Mouse (Mus musculus) liver, embryonic 13.5 days (tissue): ENCODE measurements around the gene Cfap61. TPM values are rescaled to one million over a fixed set of nuclear protein-coding genes. Genes with fewer than 3 reads are reported as not detected.
"Not testable (repeated sequence)": the region's sequence is repeated elsewhere in the genome, so short reads cannot be mapped to it uniquely, and the experiment has no call there.

Experiments
- ATAC-seq: fragments of 200-750 bp; cut with Nextera tagmentation; 2 replicates; pipeline ENCODE4 v1.8.0; 2017; ENCODE audit warnings: low read depth, mild to moderate bottlenecking, moderate number of reproducible peaks, moderate library complexity
- DNase-seq: peaks from one replicate; pipeline ENCODE4 v3.0.0; 2022
- H3K27ac ChIP-seq: fragments of 300-500 bp; sonication (generic); 2 replicates; pipeline ENCODE4 v1.5.1; 2015; ENCODE audit warnings: moderate library complexity, mild to moderate bottlenecking, inconsistent platforms
- H3K27me3 ChIP-seq: fragments of 300-500 bp; sonication (generic); 2 replicates; pipeline ENCODE4 v1.6.1; 2015; ENCODE audit warnings: mild to moderate bottlenecking, inconsistent platforms
- H3K36me3 ChIP-seq: fragments of 300-500 bp; sonication (generic); 2 replicates; pipeline ENCODE4 v1.6.1; 2015; ENCODE audit warnings: mild to moderate bottlenecking, inconsistent platforms
- H3K4me1 ChIP-seq: fragments of 300-500 bp; sonication (generic); replicated peaks from 2 replicates; pipeline ENCODE4 v1.6.1; 2015; ENCODE audit warnings: inconsistent platforms
- H3K4me2 ChIP-seq: fragments of 300-500 bp; sonication (generic); 2 replicates; pipeline ENCODE4 v1.6.1; 2015; ENCODE audit warnings: inconsistent platforms, mild to moderate bottlenecking, moderate library complexity
- H3K4me3 ChIP-seq: fragments of 300-500 bp; sonication (generic); replicated peaks from 2 replicates; pipeline ENCODE4 v1.5.1; 2015; ENCODE audit warnings: mild to moderate bottlenecking, inconsistent platforms
- H3K9ac ChIP-seq: fragments of 300-500 bp; sonication (generic); 2 replicates; pipeline ENCODE4 v1.6.1; 2015; ENCODE audit warnings: mild to moderate bottlenecking, inconsistent platforms
- H3K9me3 ChIP-seq: fragments of 300-500 bp; sonication (generic); replicated peaks from 2 replicates; pipeline ENCODE4 v1.6.1; 2016; ENCODE audit warnings: inconsistent platforms
- WGBS: fragments of 180-500 bp; shearing (Covaris S2); methylation state at CpG from one replicate; pipeline ENCODE4 v1.1.7; 2015; ENCODE audit not compliant: insufficient replicate concordance; 5-methylcytosine and 5-hydroxymethylcytosine counted together
- polyA plus RNA-seq: library from polyadenylated mRNA; unstranded; fragments of >200 nt; fragmentation: Nextera tagmentation; extraction: Ambion mirVana; gene quantifications from 2 replicates; pipeline ENCODE4 v1.2.1, GENCODE M21; 2015

Cfap61 gene
- polyA plus RNA-seq = 0.10 and 0.17 TPM in 2 replicates

DNA sequence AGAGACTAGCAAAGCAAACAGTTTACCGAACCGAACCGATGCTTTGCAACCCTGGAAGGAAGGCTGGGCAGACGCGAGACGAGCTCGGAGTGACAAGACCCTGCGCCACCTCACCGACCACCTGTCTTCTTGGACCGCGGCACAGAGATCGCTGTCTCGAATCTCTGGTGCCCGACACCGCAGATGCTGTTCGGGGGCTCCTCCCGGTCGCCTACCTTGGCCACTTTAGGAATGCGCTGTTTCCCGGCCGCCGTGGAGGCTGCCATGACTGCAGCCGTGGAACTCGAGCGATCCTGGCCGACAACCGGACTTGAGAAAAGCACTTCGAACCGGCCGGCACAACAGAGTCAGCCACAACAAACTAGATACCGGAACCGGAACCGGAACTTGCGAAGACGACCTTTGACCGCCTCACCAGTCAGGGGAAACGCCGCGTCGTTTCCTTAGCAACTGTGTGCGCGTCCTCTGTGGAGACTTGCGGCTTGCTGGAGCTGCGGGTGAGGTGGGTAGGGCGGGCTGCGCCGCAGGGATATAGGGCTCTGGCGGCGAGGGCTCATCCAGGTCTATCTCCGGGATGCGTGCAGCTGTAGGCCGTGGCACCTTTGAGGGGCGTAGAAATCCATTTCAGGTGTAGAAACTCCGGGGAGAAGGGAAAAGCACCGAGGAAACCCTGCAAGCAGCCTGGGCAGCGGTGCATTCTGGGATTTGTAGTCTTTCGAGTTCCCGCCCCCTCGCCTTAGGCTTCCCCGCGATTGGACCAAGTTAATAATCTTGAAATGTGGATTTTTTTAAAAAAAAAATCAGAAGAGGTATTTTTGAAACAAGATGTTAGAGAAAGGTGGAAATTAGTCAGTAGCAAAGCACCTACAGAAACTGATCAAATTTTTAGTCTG, at the start of gene Cfap61, which contains the start of gene Crnkl1:
Cfap61 (plus strand) TSS at position 446 of the 893 bp plus-strand sequence.
Crnkl1 (minus strand) TSS at position 676 of the 893 bp plus-strand sequence.
- Histone ChIP-seq H3K4me3 (peak within 1 kb of the TSS; percentile 93), H3K27me3 (no peaks in the 10 kb centered on the region), H3K36me3 (peaks cover 30% of the 10 kb centered on the region), H3K27ac (peak within 1 kb of the TSS; percentile 62), H3K4me2 (peak within 1 kb of the TSS; percentile 77), H3K9ac (peak within 1 kb of the TSS; percentile 82), H3K9me3 (no peaks in the 10 kb centered on the region), H3K4me1 (peaks cover 16% of the 10 kb centered on the region)
- DNase-seq = peak; percentile 83
- under 1% methylated on average over 61 of the region's 61 CpGs for WGBS
- ATAC-seq = peak; percentile 98

DNA sequence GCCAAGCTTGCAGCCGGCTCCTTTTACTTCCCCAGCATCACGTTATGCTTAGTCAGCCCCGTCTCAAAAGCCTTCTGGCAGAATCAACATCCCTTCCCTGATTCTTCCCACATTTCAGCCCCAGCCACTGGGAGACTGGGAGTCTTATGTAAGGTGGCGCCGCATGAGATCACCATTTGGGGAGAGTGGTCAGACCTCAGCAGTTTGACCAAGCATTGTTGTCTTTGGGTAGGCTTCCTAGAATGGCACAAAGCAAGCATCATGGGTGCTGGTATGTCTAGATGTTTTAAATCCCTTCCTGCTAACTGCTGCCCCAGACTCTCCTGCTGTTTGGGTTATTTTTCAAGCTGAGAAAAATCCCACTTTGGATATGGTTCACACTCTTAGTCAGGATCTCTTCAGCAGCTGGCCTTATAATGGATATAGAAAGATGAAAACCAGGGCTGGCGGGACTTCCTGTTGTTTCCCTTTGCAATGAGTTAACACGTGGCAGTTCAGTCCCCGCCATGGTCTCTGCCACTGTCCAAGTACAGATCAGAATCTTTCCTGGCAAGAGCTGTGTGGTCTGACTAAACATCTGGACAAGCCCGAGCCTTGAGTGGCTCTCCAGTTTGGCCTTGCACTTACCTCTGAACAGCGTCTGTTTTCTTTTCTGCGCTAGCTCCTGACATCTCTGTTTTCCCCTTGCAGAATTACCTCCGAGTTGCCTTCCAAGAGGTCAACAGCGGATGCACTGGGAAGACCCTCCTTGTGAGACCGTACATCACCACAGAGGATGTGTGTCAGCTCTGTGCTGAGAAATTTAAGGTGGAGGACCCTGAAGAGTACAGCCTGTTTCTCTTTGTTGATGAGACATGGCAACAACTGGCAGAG, 49.4 kb upstream of the Cfap61 start:
- no peak overlapping the region for H3K4me3 ChIP-seq
- no peaks in the 10 kb centered on the region for H3K36me3 ChIP-seq
- no peak overlapping the region for H3K4me2 ChIP-seq
- DNase-seq (no peak), ATAC-seq (no peak)
- H3K9ac ChIP-seq = no peak overlapping the region
- WGBS = 54% methylated on average over 14 of the region's 14 CpGs
- no peaks in the 10 kb centered on the region for H3K27me3 ChIP-seq
- peaks cover 15% of the 10 kb centered on the region; the same call in 1 of the 2 replicates for H3K4me1 ChIP-seq
- H3K9me3 ChIP-seq = no peaks in the 10 kb centered on the region; the same call in 1 of the 2 replicates
- peak overlapping the region; percentile 39; the same call in 1 of the 2 replicates for H3K27ac ChIP-seq

DNA sequence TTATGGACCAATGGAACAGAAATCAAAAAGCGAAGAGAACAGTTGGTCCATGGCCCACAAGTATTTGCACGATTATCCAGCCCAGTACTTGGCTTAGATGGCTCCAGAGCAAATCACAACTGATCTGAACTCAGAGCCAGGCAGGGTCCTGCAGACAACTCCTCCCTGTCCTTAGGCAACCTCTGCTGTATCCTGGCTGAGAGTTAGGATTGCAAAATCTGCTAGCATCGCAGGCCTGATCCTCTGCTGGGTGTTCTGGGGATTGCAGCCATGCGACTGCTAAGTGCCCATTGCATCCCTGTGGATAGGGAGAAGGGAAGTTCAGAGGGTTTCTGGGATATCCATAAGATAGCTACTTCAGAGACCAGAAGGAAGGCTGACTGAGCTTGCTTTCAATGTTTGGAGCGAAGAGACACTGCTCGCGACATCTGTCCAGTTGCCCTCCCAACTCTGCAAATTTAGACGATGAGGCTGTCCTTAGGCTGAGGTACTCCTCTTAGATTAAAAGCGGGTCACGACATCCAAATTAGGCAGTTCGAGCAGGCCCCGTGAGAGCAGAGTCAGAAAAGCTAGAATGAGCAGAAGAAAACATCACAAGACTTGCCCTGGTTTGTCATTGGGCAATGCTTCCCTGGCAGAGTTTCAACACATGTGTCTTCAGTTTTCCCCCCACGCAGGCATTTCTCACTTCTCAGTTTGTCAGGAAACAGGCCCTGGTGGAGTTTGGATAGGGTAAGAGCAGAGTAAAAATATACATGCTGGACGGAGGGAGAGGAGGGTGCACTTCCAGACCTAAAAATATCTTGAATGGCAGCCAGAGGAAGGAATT, 46.4 kb upstream of the Cfap61 start:
- no peak overlapping the region for H3K9ac ChIP-seq
- H3K36me3 ChIP-seq = no peaks in the 10 kb centered on the region
- H3K4me1 ChIP-seq = peaks cover 13% of the 10 kb centered on the region; the same call in 1 of the 2 replicates
- H3K4me2 ChIP-seq = no peak overlapping the region
- no peak overlapping the region for H3K4me3 ChIP-seq
- WGBS = 49% methylated on average over 14 of the region's 14 CpGs
- H3K27ac ChIP-seq = peak overlapping the region; percentile 69
- DNase-seq (no peak), ATAC-seq (peak; percentile 45)
- no peaks in the 10 kb centered on the region for H3K27me3 ChIP-seq
- H3K9me3 ChIP-seq = no peaks in the 10 kb centered on the region

DNA sequence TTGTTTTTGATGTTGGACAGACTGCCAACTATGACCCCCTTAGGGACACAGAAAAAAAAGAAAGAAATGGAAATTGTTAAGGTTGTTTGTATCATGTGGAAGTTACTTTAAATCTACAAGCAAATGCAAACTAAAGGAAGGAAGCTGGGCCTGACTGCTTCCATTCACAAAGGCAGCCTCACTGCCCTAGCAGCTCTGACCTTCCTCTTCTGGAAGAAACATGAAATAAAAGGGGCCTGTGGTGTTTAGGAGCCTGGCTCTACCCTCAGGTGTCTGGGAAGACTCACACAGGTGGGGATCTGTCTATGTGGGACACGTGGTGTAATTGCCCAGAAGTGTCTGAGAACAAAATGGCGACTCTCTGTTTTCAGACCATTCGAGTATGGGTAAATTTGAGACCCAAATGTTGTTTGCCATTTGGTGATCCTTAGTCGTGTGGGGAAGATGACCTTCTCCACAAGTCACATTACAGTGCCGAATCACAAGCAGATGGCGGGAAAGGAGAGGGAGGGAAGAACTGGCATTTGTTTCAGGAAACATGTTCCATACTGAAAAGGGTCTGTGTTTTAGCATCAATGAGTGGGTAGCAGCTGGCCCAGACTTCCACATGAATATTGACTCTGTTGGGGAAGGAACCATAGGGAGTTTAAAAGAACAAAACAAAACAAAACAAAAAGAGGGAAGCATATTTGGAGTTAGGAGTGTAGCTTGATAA, 45.7 kb upstream of the Cfap61 start:
- WGBS = 58% methylated on average over 6 of the region's 6 CpGs
- Histone ChIP-seq H3K27ac (peak overlapping the region; percentile 69), H3K4me3 (no peak overlapping the region), H3K4me2 (no peak overlapping the region), H3K4me1 (peaks cover 8% of the 10 kb centered on the region; the same call in 1 of the 2 replicates), H3K36me3 (no peaks in the 10 kb centered on the region), H3K9me3 (no peaks in the 10 kb centered on the region), H3K27me3 (no peaks in the 10 kb centered on the region), H3K9ac (no peak overlapping the region)
- DNase-seq (no peak), ATAC-seq (0 out of 2 replicates have a peak, but pooled peaks have one; percentile 20)

DNA sequence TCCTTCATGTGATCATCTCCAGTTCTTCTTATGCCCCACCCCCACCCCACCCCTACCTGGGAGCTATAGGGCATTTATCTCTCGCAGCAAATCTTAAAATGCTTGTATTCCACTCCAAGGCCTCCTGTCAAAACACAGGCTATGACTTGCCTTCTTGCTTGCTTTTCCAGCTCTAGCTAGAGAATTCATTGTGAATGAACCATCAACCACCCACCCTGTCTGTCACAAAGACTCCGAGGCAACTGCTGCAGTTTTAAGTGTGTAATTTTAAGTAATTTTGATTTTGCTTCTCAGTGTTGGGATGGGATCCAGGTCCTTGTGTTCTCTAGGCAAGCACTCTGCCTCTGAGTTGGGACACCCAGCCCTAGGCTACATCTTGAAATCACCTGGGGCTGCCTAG, 44.0 kb upstream of the Cfap61 start:
- ATAC-seq (no peak), DNase-seq (no peak)
- H3K27ac ChIP-seq = no peak overlapping the region
- no peak overlapping the region for H3K4me2 ChIP-seq
- H3K36me3 ChIP-seq = no peaks in the 10 kb centered on the region
- 60% methylated on average over 2 of the region's 2 CpGs for WGBS
- H3K9ac ChIP-seq = no peak overlapping the region
- H3K4me3 ChIP-seq = no peak overlapping the region
- H3K4me1 ChIP-seq = no peaks in the 10 kb centered on the region; the same call in 1 of the 2 replicates
- no peaks in the 10 kb centered on the region for H3K27me3 ChIP-seq
- no peaks in the 10 kb centered on the region for H3K9me3 ChIP-seq

DNA sequence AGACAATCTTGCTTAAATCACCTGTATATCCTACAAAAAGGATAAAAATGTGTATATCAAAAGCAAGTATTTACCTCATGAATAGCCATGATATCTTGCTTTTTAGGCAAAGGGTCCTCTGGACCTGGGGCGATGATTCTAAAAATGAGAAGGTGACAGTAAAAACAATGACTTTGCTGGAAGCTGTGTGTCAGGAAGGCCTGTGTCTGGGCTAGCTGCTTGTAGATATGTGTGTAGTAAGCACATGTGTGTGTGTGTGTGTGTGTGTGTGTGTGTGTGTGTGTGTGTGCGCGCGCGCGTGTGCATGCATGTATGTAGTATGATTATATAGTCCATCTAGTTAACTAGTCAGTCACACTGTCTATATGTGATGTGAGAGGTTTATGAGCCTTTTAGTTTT, 40.8 kb upstream of the Cfap61 start:
- ATAC-seq = no peak
- Histone ChIP-seq H3K9me3 (no peaks in the 10 kb centered on the region), H3K27ac (no peak overlapping the region), H3K4me2 (no peak overlapping the region), H3K4me1 (no peaks in the 10 kb centered on the region; the same call in 1 of the 2 replicates), H3K36me3 (no peaks in the 10 kb centered on the region), H3K27me3 (no peaks in the 10 kb centered on the region), H3K9ac (no peak overlapping the region), H3K4me3 (no peak overlapping the region)
- DNase-seq = no peak
- 91% methylated on average over 6 of the region's 6 CpGs for WGBS

DNA sequence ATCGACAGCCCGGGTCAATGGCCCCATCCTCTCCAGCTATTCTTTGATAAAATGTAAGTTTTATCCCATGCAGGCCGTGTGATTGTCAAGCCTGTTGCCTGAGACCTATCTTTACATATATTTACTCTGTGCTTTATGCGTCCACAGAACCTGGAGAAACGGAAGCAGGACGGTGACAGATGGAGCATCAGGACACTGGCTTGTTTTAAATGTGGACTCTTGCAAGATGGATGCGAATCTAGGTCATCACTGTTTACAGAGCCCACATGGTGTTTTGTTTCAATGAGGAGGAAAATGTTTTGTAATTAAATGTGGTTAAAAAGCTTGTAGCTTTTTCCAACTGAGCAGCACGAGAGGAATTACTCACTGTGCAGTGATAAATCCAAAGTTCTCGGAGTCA, 36.5 kb upstream of the Cfap61 start:
- ATAC-seq = no peak

DNA sequence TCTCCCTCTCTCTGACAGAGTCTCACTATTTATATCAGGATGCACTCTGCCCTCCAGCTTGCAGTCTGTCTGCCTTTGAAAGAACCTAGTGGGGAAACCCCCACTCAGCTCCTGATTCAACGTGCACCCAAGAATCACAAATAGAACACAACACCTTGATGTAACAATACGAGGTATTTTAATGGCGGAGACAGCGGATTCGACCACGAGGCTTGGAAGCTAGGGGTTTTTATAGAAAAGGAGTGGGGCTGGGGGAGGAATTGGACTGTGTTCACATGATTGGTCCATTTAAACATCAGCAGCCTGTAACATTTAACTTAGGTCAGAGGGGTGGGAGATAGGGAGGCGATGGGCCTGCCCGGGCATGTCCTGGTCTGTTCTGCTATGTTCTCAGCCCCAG, 34.3 kb upstream of the Cfap61 start:
- not testable (repeated sequence) for DNase-seq, H3K4me3 ChIP-seq, H3K4me2 ChIP-seq, H3K27me3 ChIP-seq, H3K27ac ChIP-seq, ATAC-seq, H3K9ac ChIP-seq, H3K9me3 ChIP-seq, H3K36me3 ChIP-seq
- H3K4me1 ChIP-seq = peaks cover 20% of the 10 kb centered on the region
- WGBS = 72% methylated on average over 8 of the region's 8 CpGs

More for the DNA sequence above, 36.5 kb upstream of the Cfap61 start:
- Histone ChIP-seq H3K27ac (no peak overlapping the region), H3K4me2 (no peak overlapping the region), H3K27me3 (no peaks in the 10 kb centered on the region), H3K9me3 (no peaks in the 10 kb centered on the region), H3K9ac (no peak overlapping the region), H3K4me1 (peaks cover 3% of the 10 kb centered on the region; the same call in 1 of the 2 replicates), H3K36me3 (no peaks in the 10 kb centered on the region), H3K4me3 (no peak overlapping the region)
- DNase-seq = no peak
- WGBS = 76% methylated on average over 9 of the region's 9 CpGs

DNA sequence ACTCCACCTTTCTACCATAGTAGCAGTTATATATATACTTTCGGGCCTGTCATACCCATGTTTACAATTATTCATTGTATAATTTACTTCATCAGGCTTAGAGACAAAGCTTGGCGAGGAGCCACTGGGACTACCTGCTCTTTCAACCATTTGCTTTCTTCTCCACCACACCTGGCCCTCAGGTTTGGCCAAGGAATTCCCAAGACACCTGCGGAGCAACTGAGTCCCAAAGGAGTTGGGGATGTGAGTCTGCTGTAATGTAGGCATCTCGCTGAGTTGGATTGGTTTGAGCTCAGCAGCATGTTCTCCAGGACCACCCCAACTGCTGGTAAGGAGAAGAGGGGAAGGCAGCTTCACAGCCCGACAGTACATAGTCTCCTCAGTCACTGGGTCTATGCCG, 32.7 kb upstream of the Cfap61 start, which contains the start of gene Naa20:
Naa20 (plus strand) TSS at position 239 of the 400 bp plus-strand sequence.
- no peak for ATAC-seq
- DNase-seq = no peak
- WGBS = 69% methylated on average over 6 of the region's 6 CpGs
- H3K27me3 ChIP-seq = no peaks in the 10 kb centered on the region
- H3K4me3 ChIP-seq = peak within 1 kb of the TSS; percentile 96
- H3K36me3 ChIP-seq = peaks cover 4% of the 10 kb centered on the region; the same call in 1 of the 2 replicates
- H3K4me1 ChIP-seq = peaks cover 25% of the 10 kb centered on the region
- H3K4me2 ChIP-seq = peak within 1 kb of the TSS; percentile 73
- H3K27ac ChIP-seq = no peak within 1 kb of the TSS
- no peaks in the 10 kb centered on the region for H3K9me3 ChIP-seq
- H3K9ac ChIP-seq = peak within 1 kb of the TSS; percentile 90; the same call in 1 of the 2 replicates
